Mouse (Mus musculus): ENCODE data around the gene Nlrc5.
"Not testable (repeated sequence)": the region's sequence is repeated elsewhere in the genome, so short reads cannot be mapped to it uniquely, and the experiment has no call there.

Nlrc5 gene

DNA sequence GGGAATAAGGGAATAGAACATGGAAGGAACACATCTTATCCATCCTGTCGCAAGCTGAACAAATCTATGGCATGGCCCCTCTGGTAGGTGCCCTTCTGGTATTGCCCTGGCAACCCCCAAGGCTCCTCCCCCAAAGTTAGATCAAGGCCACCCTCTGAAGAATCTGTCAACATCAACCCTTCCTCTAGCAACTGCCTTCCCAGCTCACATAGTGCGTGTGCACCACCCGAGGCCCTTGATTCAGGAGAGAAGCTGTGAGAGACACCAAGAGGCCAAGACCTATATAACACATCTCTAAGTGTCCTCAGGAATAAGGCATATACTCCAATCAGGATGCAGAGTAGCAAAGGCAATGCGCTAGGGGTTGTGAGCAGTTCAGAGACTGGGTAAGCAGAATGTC is 11.9 kb upstream of the Nlrc5 start:
- DNase-seq, result no peak

DNA sequence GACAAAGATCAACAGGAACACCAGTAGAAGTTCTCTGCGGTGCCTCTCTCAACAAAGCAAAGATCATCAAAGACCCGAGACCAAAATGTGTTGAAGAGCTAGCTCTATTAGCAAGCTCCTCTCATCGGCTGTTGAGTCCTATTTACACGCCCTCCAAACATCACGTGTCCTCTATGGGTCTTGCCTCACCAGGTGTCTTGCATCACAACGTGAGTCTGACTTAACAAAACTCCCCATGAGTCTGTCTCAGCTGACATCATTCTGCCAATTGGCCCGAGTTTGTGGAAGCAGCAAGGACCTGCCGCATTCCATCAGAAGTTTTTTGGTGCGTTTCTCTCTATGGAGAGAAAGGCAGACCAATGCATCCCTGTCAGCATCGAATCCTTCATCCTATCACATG is 6.2 kb upstream of the Nlrc5 start:
- DNase-seq, result no peak

DNA sequence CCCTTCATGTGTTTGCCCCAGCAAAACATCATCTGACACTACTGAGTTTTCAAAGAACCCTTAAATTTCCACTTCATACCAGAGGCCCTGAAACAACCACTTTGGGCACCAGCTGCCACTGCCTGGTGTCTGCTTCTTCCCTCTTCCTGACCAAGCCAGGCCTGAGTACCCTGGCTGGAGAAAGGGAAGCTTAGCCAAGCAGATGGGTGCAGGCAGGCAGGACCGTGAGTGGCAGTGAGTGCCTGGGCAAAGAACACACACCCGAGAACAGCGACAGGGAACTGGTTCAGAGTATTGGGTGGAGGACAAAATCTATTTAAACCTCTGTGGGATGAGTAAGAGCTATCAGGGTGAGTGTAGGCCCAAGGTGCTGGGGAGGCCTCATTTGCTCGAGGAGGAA is 5.7 kb upstream of the Nlrc5 start:
- DNase-seq, result no peak

DNA sequence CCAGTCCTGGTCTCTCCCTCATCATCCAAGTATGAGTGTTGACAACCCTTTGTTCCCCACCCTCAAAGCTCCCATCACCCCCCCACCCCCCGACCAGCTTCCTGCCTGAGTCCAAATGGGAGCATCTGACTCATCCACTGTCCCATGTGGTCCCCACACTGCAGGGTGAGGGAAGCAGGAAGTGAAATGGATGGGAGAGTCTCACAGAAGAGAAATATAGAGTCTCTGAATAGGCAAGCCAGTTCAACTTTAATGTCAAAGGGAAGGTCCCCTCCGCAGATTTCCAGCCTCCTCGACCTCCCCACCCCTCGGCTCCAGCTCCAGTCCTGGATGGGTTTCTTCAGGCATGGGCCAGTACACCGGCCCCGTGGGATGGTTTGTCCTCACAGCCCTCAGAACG is 4.8 kb upstream of the Nlrc5 start:
- DNase-seq, result no peak

DNA sequence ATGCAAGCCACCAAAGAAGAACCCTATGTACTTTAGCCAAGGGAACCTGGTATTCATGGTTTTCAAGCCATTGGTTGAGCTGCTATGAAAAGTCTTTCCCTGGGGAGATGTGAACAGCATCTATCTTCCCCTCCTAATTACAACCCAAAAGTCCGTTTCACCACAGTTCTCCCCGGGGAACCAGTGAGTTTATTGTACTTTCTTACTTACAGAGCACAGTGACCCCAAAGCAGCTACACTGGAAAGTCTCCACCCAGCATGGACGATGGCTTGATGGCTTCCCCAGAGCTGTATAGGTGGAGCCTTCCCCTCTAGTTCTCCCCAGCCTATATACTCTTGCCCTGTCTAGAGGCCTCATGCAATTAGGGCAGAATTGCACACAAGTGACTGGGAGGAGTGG is 1.9 kb upstream of the Nlrc5 start:
- no peak for DNase-seq

DNA sequence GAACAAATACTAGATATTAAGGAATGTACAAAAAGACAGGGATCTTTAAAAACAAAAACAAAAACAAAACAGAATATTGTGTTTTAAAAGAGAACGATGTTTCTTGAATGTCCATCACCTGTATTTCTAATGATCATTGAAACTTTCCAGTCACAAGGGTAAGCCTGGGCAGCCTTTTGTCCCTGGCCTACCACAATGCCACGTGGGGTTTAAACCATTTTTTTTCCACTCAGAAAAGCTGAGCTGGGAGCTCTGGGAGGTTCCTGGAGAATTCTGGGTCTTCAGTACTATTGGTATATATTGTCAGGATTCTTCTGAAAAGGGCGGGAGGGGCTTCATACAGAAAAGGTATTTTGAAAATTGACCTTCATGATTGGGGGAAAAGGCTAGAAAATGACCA is 802 bp downstream of the Nlrc5 start:
- no peak for DNase-seq

DNA sequence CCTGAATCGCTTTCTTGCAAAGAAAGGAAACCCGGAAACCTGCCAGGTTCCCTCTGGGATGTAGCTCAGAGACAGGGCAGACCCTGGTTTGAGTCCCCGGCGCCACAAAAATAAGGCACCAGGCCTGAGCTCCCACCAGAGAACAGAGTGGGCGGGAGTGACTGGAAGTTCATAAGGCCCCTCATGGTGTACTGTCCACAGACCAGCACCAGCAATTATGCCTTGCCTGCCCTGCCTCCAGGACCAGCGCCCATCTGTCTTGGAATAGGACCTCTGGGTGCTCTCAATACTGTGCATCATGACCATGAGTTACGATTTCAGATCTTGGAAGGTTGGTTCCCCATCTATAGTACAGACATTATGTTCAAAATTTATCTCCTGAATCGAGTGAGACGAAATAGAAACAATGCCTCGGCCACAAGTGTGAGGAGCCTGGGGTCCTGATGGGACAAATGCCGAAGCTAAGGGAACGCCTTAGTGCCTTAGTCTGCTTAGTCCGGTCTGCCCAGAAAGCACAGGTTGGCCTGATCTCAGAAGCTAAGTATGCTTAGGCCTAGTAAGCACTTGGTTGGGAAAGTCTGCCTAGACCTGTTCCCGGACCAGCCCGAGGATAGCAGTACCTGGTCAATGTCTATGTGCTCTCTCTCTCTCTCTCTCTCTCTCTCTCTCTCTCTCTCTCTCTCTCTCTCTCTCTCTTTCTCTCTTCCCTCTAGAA is 1.4 kb downstream of the Nlrc5 start:
- no peak for DNase-seq

DNA sequence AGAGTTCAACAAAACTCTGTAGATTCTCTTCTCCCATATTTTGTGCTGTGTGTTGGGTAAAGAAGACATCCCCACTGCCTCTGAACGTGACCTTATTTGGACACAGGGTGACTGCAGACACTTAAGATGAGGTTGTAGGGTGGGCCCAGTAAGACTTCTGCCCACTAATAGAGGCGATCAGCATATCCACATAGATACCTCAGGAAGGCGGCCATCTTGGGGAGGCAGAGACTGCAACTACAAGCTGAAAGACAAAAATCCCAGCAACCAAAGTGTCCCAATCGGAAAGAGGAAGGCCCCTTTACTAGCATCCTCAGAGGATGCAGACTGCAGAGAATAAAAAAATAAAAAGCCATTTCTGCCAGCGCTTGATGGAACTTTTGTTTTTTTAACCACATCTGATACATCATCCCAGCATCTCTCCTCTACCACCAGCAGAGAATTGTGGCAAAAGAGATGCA is 2.0 kb downstream of the Nlrc5 start:
- DNase-seq, result no peak

DNA sequence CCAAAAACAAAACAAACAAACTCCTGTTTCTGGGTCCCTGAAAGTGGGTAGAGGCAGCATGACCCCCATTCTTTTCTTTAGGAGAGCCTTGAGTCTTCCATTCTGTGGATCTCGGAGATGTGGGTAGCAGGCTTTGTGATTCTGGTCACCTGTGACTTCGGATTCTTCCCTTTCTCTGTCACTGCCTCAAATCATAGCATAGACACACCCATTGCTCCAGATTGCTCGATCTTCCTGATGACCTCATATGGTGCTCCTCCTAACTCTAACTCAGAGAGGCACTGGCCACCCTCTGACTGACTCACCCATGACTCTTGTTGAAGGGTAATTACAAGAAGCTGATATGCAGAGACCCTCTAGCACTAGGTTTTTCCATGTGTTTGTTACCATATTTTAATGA is 2.7 kb downstream of the Nlrc5 start:
- DNase-seq, result no peak

DNA sequence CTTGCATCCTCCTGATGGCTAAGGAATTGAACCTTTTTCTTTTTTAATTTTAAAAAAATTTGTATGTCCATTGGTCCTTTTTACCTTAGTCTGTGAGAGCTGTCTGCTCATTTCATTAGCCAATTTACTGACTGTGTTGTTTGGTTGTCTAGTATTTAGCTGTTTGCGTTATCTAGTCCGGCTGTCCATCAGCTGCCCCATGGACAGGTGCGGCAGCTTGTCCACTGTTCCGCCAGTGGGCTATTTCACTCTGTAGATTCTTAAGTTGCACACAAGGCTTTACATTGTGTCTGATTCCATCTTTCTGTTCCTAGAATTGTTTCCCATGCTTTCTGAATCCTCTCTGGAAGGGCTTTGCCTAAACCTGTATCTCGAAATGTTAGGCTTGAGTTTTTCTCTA is 4.5 kb downstream of the Nlrc5 start:
- no peak for DNase-seq

DNA sequence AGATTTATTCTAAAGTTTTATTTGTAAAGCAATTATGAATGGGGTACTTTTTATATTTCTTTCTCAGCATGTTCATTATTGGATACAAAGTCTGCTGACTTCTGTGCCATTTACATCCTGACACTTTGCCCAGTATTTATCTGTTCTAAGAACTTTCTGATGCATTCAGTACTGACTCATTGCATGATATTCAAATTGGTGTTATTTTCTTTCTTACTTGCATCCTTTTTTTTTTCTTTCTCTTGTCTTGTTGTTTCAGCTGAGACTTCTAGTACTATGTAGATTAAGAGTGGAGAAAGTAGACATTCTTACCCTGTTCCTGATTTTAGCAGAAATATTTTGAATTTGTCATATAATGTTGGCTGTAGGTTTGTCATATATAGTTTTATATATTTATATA is 5.5 kb downstream of the Nlrc5 start:
- DNase-seq, result no peak

DNA sequence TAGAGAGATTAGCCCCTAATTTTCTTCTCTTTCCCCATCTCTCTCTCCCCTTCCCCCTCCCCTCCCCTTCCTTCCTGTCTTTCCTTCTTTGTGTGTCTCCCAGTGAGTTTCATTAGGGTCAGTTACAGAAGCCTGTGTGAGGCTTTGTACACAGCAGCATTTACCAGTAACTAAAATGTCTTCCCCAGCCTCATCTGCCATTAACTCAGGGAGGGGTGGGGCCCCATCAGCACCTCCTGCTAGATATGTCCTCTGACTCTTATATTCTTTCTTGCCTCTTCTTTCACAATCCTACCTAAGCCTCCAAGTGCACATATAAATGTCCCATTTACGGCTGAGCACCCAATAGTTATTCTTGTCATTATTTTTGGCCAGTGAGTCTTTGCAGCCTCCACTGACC is 6.2 kb downstream of the Nlrc5 start:
- no peak for DNase-seq

DNA sequence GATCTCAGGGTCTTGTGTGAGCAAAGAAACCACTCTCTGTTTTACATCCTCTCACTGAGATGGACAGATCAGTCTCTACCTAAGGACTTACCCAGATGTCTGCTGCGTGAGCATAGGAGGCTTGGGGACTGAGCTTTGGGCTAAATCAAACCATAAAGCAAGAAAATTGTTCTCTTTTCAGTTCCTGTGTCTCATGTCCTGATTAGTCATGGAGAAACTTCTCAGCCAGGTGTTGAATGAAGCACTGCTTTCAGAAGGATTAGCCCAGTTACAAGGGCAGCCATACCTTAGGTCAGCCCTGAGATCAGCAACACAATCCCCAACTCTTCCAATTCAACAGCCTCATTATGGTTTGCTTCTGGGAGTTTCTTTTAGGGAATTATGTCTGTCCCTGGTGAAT is 7.5 kb downstream of the Nlrc5 start:
- no peak for DNase-seq

DNA sequence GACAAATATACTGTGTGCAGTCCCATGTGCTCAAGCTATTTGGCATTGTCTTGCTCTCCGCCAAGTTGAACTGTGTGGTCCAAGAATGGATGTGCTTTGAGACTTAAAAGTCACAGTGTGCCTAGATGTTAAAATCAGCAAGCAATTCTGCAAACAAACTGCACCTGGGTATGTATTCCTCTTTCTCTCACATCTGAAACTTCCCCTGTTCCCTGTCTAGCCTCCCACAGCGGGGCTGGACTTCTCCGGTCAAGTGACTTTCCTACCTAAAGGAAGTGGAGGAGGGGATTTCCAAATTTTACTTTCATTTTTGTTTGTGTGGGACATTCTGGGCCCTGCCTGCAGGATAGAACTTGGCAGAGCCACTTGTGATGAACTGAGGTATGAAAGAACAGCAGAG is 9.0 kb downstream of the Nlrc5 start:
- no peak for DNase-seq

DNA sequence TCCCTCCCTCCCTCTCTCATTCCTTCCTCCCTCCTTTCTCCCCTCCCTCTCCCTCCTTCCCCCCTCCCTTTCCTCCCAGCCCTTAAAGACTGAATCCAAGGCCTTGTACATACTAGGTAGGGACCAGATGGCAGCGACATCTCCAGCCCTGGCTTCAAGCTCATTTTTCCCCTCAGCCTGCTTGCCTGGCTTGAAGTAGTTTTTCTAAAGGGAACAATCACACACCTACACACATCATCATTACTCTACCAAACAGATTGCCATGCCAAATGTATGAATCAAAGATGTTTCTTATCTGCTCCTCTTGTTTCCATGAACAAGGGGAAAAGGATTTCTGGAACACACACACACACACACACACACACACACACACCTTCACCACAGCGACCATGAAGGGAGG is 10.3 kb downstream of the Nlrc5 start:
- no peak for DNase-seq

DNA sequence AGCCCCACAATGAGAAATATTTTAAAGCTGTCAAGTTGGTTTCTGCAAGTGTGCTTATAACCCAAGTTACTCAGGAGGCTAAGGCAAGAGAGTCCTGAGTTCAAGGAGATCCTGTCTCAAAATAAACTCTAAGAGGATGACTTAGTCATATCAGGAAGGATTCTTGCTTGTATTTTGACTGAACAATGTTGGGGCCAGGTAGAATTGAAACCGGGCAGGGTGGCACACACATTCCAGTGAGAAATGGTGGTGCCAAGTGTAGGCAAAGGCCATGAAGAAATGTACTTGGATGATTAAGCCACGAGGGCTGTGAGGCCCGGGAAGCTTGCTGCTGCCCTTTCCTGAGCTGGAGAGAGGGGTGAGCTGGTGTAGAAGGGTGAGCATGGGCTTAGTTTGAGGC is 13.0 kb downstream of the Nlrc5 start:
- no peak for DNase-seq

DNA sequence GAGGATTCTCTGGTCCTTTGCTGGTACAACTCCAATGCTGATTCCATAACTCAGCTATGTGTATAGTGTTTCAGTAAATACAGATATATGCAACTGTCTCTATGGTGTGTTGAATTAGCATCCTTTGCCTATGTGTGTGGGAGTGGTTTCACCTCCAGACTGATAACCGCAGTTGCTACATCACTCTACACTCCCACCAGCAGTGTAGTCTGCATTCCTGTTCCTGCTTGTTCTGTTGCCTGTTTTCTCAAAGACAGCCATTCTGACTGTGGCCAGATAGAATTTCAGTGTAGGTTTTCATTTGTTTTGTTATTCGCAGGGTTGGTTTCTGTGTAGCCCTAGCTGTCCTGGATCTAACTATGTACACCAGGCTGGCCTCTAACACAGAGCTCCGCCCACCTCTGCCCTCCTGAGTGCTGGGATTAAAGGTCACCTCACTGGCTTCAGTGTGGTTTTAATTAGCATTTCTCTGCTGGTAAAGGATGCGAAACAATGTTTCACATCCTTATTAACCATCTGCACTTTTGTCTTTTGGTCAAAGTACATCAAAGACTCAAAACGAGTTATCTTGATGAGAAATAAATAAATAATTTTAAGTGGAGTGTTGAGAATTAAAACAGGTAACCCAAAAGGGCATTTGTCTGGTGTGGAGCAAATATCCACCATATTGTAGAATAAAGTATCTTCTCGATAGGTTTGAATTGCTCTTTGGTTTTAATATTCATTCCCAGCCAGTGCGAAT is 13.6 kb downstream of the Nlrc5 start:
- no peak for DNase-seq

DNA sequence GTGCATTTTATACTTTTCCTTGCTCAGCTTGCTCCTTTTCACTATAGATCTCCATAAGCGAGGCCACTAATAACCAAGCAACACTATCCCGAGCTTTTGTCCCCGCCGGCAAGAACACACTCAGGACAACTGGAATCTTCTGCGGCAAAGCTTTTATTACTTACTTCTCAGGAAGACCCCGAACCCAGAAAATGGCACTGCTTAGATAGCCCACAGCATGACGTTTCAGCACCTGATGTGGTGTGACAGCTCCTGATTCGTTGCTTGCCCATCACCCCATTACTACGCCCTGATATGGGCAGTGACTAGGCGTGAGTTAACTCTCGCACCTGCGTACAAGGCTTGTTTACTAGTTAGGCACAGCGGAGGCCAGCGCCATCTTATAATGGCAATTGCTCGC is 18.8 kb downstream of the Nlrc5 start:
- DNase-seq, result not testable (repeated sequence)

DNA sequence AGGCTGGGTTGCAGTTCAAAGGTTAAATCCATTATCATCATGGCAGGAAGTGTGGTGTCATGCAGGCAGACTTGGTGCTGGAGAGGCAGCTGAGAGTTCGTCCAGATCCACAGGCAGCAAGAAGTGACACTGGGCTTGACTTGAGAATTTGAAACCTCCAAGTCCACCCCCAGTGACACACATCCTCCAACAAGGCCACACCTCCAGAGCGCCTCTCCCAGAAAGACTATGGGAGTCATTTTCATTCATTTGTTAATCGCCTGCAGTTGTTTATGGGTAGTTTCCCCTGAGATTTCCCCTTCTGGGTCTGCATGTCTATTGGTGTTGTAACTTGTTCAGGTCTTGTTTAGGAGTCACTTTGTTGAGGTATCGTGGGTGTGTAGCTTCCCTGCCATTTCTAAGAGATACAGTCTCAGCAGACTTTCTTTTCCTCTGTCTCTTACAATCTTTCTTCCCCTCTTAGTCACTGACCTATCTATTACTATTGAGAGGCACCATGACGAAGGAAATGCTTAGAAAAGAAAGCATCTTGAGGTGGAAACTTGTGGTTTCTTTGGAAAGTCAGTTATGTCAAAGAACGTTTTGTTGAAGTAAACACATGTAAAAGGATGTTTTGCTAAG is 19.8 kb downstream of the Nlrc5 start:
- DNase-seq, result no peak

DNA sequence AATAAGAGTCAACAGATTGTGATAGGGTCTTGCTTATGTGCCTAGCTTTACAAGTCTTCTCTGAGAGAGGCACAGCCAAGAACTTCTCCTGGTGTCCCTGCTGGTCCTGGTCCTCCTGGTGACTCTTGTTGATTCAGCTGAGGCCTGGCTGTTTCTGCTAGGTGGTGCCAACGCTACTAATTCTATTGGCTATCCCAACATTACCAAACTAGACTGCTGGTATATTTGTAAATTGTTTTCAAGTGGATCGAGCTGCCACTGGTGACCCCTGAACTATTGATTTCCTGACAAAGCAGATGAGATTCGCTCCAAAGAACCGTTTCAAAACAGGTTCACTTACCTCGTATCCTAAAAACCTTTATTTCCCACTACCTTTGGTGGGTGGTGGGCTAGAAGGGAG is 20.7 kb downstream of the Nlrc5 start:
- DNase-seq, result no peak

DNA sequence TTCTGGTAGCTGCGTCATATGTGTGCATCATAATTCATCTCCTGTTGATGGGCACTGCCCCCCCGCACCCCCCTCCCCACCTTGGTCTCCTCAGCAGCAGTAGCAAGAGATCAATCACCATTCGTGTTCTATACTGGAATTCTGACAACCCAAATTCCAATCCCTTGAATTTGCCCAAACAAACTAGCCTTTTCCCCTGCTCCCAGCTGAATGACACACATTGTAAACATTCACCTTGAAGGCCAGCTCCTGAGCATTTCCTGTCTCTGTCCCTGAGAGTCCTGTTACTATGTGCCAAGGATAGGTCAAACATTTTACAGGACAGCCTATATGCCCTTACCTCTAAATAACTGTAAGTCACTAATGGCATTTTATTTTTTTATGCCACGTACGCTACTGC is 21.9 kb downstream of the Nlrc5 start:
- DNase-seq, result no peak

DNA sequence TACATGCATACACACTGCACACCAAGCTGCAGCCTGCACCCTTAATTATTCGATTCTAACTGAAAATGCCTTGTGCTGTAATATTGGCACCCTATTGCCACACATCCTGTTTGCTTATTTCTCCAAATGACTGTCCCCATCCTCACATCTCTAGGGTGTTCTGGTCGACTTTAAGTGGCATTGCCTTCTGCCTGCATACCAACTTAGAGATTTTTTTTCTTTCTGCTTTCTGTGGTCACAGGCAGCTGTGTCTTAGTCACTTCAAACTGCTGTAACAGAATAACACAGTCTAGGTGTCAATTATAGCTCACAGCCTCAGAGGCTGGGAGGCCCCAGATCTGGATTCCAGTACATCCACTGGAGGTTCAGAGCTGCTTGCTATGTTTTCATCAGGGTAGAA is 24.4 kb downstream of the Nlrc5 start:
- no peak for DNase-seq

DNA sequence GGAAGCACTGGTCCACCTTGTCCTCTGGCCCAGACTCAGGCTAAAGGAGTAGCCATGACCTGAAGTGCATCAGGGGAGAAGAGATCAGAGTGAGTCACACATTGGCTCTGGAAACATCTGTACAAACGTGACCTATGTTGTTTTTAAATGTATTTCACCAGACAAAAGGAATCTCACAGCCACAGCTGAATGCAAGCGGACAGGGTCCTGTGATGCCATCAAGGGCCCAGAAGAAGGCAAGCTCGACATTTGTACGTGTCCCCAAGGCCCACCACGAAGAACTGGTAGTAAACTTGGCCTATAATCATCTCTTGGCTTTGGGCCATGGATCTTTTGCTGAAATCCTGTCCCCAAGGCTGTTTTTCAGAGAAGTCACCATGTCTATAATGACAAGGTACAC is 35.5 kb downstream of the Nlrc5 start:
- no peak for DNase-seq

DNA sequence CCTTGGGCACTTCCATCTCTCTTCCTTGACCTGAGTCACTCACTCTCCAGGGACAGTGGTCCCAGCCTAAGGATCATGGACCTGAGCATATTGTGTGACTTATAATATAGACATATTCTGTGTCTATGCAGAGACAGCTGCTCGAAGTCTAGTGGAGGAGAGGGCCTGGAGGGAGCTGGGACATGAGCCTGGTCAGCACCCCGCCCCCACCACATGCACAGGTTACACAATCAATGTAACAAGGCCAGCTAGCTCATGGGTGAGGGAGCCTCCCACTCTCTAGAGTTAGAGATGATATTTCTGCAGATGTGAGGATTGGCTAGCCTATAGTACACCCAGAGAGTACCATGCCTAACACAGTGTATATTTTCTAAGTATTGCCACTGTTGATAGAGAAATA is 36.6 kb downstream of the Nlrc5 start:
- DNase-seq, result no peak

Measured in cerebellum, adult 11 months (tissue).